Mouse (Mus musculus) ES-Bruce4 (cell line): Measurements from ENCODE around the gene Vps39. TPM values are rescaled to one million over a fixed set of nuclear protein-coding genes. Genes with fewer than 3 reads are reported as not detected.
A peak's percentile ranks its signal among the peaks of the same experiment; 100 is the strongest.

ENCODE experiments used
- H3K27ac ChIP-seq: 2 replicates; pipeline ENCODE4 v1.5.1; 2012; ENCODE audit warnings: low read length, inconsistent platforms; ENCODE audit not compliant: insufficient read depth
- H3K27me3 ChIP-seq: 2 replicates; pipeline ENCODE4 v1.6.1; 2012; ENCODE audit warnings: mild to moderate bottlenecking, low read length, inconsistent platforms; ENCODE audit not compliant: control insufficient read depth, poor library complexity, insufficient read depth, severe bottlenecking
- H3K36me3 ChIP-seq: 2 replicates; pipeline ENCODE4 v1.6.1; 2012; ENCODE audit warnings: inconsistent platforms, mild to moderate bottlenecking, low read length, moderate library complexity; ENCODE audit not compliant: control insufficient read depth, poor library complexity, insufficient read depth, severe bottlenecking
- H3K4me1 ChIP-seq: one replicate; pipeline ENCODE4 v1.8.1; 2011; ENCODE audit warnings: low read length; ENCODE audit not compliant: control insufficient read depth, insufficient read depth
- H3K4me3 ChIP-seq: 2 replicates; pipeline ENCODE4 v1.5.1; 2011; ENCODE audit warnings: low read depth, mild to moderate bottlenecking, low read length
- H3K9ac ChIP-seq: 2 replicates; pipeline ENCODE4 v1.6.1; 2012; ENCODE audit warnings: low read depth, mild to moderate bottlenecking, inconsistent platforms; ENCODE audit not compliant: poor library complexity, severe bottlenecking
- H3K9me3 ChIP-seq: replicated peaks from 2 replicates; pipeline ENCODE4 v1.6.1; 2012; ENCODE audit warnings: mild to moderate bottlenecking, low read length, inconsistent platforms; ENCODE audit not compliant: control insufficient read depth, poor library complexity, insufficient read depth, severe bottlenecking
- CTCF ChIP-seq: IDR thresholded peaks from one replicate; pipeline ENCODE4 v1.8.1; 2011; ENCODE audit warnings: low read depth, low read length
- EP300 ChIP-seq: IDR thresholded peaks from 2 replicates; pipeline ENCODE4 v1.6.1; 2011; ENCODE audit warnings: low read depth, low read length; ENCODE audit not compliant: insufficient read depth
- POLR2A ChIP-seq: IDR thresholded peaks from one replicate; pipeline ENCODE4 v1.8.1; 2011; ENCODE audit warnings: low read length; ENCODE audit not compliant: insufficient read depth
- polyA plus RNA-seq: library from polyadenylated mRNA; stranded (reverse); fragments of >200 nt; gene quantifications from 2 replicates; pipeline ENCODE4 v1.2.4, GENCODE M21; 2011; ENCODE audit warnings: low read depth; ENCODE audit not compliant: missing spikeins, insufficient read depth, insufficient read length

The Vps39 gene
- 32.5 and 40.9 TPM in 2 replicates for polyA plus RNA-seq

- no peak within 1 kb of the TSS for H3K27ac ChIP-seq
Measured at GRCm38 (mm10) chr2:120352682-120353646, at the start of gene Vps39. Gene Vps39, minus strand, starts transcription at chr2:120353137.

GRCm38 (mm10) chr2:120397951-120398350 is 45.0 kb upstream of the Vps39 start:
- TF ChIP-seq CTCF: no peak
- TF ChIP-seq EP300: no peak
- no peak for TF ChIP-seq POLR2A
- Histone ChIP-seq H3K27me3 (no peaks in the 10 kb centered on the region), H3K4me1 (no peaks in the 10 kb centered on the region), H3K9me3 (no peaks in the 10 kb centered on the region), H3K36me3 (peaks cover 22% of the 10 kb centered on the region), H3K4me3 (no peak overlapping the region), H3K9ac (no peak overlapping the region), H3K27ac (no peak overlapping the region)

More at GRCm38 (mm10) chr2:120352682-120353646, at the start of gene Vps39:
- TF ChIP-seq EP300: no peak
- no peak for TF ChIP-seq CTCF
- peak; percentile 31 for TF ChIP-seq POLR2A
- H3K9me3 ChIP-seq: no peaks in the 10 kb centered on the region
- peak within 1 kb of the TSS; percentile 47 for H3K9ac ChIP-seq
- no peaks in the 10 kb centered on the region for H3K4me1 ChIP-seq
- H3K27me3 ChIP-seq: no peaks in the 10 kb centered on the region
- peaks cover 3% of the 10 kb centered on the region for H3K36me3 ChIP-seq
- H3K4me3 ChIP-seq: peak within 1 kb of the TSS; percentile 80

- TF ChIP-seq POLR2A (no peak), CTCF (no peak), EP300 (no peak)
- Histone ChIP-seq H3K27ac (no peak overlapping the region), H3K36me3 (peaks cover 32% of the 10 kb centered on the region), H3K9me3 (no peaks in the 10 kb centered on the region), H3K27me3 (no peaks in the 10 kb centered on the region), H3K4me3 (no peak overlapping the region), H3K4me1 (no peaks in the 10 kb centered on the region), H3K9ac (no peak overlapping the region)
Measured at GRCm38 (mm10) chr2:120392406-120392805, 39.5 kb upstream of the Vps39 start.

GRCm38 (mm10) chr2:120390934-120391333 is 38.0 kb upstream of the Vps39 start:
- Histone ChIP-seq H3K9ac (no peak overlapping the region), H3K9me3 (no peaks in the 10 kb centered on the region), H3K36me3 (peaks cover 28% of the 10 kb centered on the region), H3K4me3 (no peak overlapping the region), H3K4me1 (no peaks in the 10 kb centered on the region), H3K27ac (no peak overlapping the region), H3K27me3 (no peaks in the 10 kb centered on the region)
- TF ChIP-seq EP300 (no peak), CTCF (no peak), POLR2A (no peak)

GRCm38 (mm10) chr2:120389376-120389775 is 36.4 kb upstream of the Vps39 start:
- Histone ChIP-seq H3K4me1 (no peaks in the 10 kb centered on the region), H3K4me3 (no peak overlapping the region), H3K9me3 (no peaks in the 10 kb centered on the region), H3K9ac (no peak overlapping the region), H3K27ac (no peak overlapping the region), H3K27me3 (no peaks in the 10 kb centered on the region), H3K36me3 (peaks cover 22% of the 10 kb centered on the region)
- TF ChIP-seq CTCF (no peak), POLR2A (no peak)

- H3K36me3 ChIP-seq: peaks cover 18% of the 10 kb centered on the region
- no peak overlapping the region for H3K27ac ChIP-seq
- TF ChIP-seq EP300 (no peak), POLR2A (no peak), CTCF (no peak)
- H3K4me3 ChIP-seq: no peak overlapping the region
- no peaks in the 10 kb centered on the region for H3K9me3 ChIP-seq
- no peaks in the 10 kb centered on the region for H3K27me3 ChIP-seq
- H3K9ac ChIP-seq: no peak overlapping the region
- no peaks in the 10 kb centered on the region for H3K4me1 ChIP-seq
Measured at GRCm38 (mm10) chr2:120387291-120387690, 34.4 kb upstream of the Vps39 start.
